Mouse (Mus musculus) embryonic stem cell, embryonic (primary cell): ENCODE measurements around the gene Tmem115.

Experiments
- CTCF ChIA-PET, 4 experiments: fragments of 300-600 bp in 2 of 4; fragments of 350-600 bp in 2 of 4; sonication (Branson Sonifier 250); formaldehyde crosslinking; loops; one replicate each; lab custom pipeline; 2022; ENCODE audit warnings: inconsistent platforms in 2 of 4; lab: Charles Lee
- POLR2A ChIA-PET, 4 experiments: fragments of 300-600 bp in 2 of 4; fragments of 350-600 bp in 2 of 4; sonication (Branson Sonifier 250); formaldehyde crosslinking; loops; one replicate each; lab custom pipeline; 2022; ENCODE audit warnings: antibody characterized with exemption in 4 of 4, inconsistent platforms in 1 of 4; lab: Charles Lee

The Tmem115 gene

DNA sequence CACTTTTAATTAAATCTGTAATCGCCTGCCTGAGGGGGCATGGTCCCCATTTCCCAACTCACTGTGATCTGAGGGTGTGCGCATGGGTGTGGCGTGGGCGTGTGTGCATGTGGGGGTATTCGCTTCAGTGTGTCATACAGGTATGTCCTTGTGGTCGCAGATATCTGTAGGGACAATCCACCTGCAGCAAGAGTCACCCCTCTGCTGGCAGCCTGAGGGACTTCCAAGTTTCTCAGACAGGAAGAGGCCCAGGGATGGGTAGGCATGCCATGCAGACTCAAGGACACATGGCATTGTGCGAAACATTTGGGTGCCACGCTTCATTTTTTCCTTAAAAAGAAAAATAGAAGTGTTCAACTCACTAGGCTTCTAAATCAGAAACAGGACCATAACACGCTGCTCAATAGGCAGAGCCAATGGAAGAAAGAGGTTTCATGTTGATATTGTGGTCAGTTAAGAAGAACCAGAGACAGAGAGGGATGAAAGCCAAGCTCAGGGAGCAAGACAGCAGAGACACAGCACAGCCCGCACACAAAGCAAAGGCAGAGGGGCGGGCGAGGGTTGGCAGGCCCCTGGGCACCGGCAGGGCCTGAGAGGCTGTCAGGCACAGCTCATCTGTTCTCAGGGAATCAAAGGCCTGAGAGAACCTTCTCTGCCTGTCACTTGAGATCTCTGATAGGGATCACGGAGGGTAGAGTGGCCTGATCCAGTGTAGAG lies 23.2 kb upstream of the Tmem115 start:
- POLR2A ChIA-PET, result no interaction called here
- CTCF ChIA-PET, result interaction anchor here in 1 of 4 experiments (1.0 kb wide), 1 partner anchor 124 kb away, joined by 3 read pairs; no protein-coding TSS in a partner anchor

DNA sequence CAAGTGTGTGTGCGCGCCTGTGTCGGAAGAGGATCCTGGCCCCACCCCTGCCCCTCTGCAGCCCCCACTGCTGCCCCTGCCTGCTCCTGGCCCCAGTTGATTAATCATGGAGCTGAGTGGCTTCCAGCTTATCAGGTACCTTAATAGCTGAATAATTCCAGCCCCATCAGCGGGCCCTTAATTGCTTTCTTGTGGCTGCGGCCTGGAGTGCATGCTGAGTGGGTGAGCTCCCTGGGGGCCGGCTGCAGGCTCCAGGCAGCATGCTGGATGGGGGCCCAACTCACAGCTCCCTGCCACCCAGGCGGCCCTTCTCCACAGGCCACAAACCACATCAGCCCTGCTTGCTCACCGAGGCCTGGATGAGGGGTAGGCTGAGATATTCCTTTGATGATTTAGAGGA lies 22.3 kb upstream of the Tmem115 start:
- CTCF ChIA-PET, result interaction anchor here in 3 of 4 experiments (1.0 to 1.3 kb wide), 5 partner anchors 33 to 137 kb away, joined by 3 to 4 read pairs (median 4); no protein-coding TSS in a partner anchor
- POLR2A ChIA-PET, result interaction anchor here in 2 of 4 experiments (0.6 to 0.9 kb wide), 3 partner anchors 25 to 78 kb away, joined by 3 read pairs; partner anchors contain the start of gene Hyal2 (in 1 of the 2)

DNA sequence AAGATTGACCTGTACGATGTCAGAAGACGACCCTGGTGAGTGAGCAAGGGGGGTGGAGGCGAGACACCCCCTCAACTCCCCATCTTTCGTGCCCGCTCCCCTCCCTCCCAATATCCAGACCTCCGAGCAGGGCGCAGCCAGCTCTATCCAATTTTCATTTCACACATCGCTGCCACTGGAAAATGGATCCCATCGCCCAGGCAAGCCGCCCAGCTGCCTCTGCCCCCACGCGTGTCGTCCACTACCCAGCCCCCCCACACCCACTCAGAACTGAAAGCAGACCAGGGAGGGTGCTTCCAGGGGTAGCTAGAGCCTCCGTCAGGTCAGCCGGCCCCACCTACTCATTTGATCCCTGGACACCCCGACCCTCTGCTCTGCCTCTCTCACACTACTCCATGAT lies 21.4 kb upstream of the Tmem115 start:
- ChIA-PET POLR2A (interaction anchor here in 1 of 4 experiments (0.9 to 1.3 kb wide), 2 partner anchors 26 to 42 kb away, joined by 3 read pairs; no protein-coding TSS in a partner anchor), CTCF (interaction anchor here in 2 of 4 experiments (1.0 to 1.3 kb wide), 4 partner anchors 34 to 138 kb away, joined by 3 to 4 read pairs (median 4); no protein-coding TSS in a partner anchor)

DNA sequence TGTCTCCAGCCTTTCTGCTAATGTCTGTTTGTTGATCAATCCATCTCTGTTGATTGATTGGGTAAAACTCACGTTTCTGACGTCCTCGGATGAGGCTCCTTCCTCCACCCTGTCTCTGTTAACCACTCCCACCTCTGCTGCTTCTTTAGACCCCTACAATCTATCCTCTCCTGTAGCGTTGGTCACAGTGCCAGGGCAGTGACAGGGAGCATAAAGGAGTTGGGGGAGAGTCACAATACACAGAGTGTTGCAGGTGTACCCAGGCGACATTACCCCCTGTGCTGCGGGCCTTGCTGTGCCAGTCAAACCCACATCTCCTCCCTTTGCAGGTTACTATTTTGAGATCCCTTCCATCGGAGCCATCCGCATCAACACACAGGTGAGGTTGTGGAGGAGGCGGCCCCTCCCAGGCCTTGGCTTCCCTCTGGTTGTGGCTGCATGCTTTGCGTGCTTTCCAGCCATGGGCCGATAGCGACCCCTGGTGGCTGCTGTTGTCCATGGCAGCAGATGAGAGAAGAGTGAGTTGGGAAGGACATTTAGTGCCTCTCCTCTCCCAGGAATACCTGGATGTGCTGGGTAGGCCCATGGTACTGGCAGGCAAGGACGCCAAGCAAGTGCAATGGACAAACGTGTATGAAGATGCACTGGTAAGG lies 19.3 kb upstream of the Tmem115 start:
- ChIA-PET CTCF (interaction anchor here in 2 of 4 experiments (1.4 kb wide), 2 partner anchors 63 to 157 kb away, joined by 4 read pairs; no protein-coding TSS in a partner anchor), POLR2A (interaction anchor here in 1 of 4 experiments (0.9 kb wide), 1 partner anchor 174 kb away, joined by 3 read pairs; the partner anchor contains the start of gene 6430571L13Rik)

DNA sequence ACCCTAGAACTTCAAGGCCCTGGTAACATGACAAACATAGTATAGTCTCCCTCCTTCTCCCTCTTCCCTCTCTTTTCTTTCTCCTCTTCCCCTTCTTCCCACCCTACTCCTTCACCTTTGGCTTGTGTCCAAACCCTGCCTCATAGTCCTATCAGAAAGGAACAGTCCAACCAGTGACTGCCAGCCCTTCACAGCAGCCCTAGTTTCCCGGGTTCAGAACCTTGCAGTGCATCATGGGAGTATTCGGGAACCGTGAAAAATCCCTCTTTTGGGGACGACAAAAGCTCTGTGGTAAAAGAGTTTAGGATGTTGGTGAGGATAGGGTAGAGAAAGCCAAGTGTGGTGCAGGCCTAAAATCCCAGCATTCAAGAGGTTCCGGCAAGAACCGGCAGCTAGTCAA lies 13.4 kb upstream of the Tmem115 start:
- CTCF ChIA-PET, result interaction anchor here in 3 of 4 experiments (0.6 to 2.5 kb wide), 6 partner anchors 14 to 164 kb away, joined by 3 to 6 read pairs (median 3); partner anchors contain the start of gene Tmem115 (in 1 of the 3)
- POLR2A ChIA-PET, result interaction anchor here in 3 of 4 experiments (0.9 to 2.6 kb wide), 6 partner anchors 13 to 121 kb away, joined by 3 to 13 read pairs (median 4); partner anchors contain the start of genes Cacna2d2 (in 1 of the 3), Cyb561d2 (in 1 of the 3), Gnai2 (in 1 of the 3) and Ifrd2 (in 1 of the 3)

DNA sequence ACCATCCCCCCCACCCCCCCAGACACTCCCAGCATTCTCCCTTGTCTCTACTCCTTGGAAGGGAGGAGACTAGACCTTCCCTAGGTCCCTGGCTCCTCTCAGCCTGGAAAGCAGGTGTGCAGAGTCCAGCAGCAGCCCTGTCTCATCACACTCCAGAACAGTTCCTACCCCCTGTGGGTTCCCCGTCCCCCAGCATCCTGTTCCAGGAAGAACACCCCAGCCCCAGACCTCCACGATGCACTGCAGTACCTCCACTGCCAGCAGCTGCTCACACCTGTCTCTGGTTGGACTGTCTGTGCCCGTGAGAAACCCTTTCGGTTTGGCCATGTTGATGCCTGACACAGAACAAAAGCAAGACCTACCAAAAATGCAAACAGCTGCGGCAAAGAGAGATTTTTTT lies 12.6 kb upstream of the Tmem115 start:
- CTCF ChIA-PET, result interaction anchor here in 1 of 4 experiments (0.9 to 2.5 kb wide), 11 partner anchors 13 to 234 kb away, joined by 3 to 6 read pairs (median 3); partner anchors contain the start of genes Hyal3 and Tmem115

GRCm38 (mm10) chr9:107521711-107522399 lies 11.9 kb upstream of the Tmem115 start:
- CTCF ChIA-PET, result interaction anchor here in 3 of 4 experiments (0.6 to 2.5 kb wide), 20 partner anchors 8 to 233 kb away, joined by 3 to 10 read pairs (median 4); partner anchors contain the start of genes Cyb561d2 (in 1 of the 3), Hyal3 (in 1 of the 3), Mapkapk3 (in 1 of the 3) and Nprl2 (in 1 of the 3)
- POLR2A ChIA-PET, result interaction anchor here (0.5 to 2.6 kb wide), 26 partner anchors 9 to 630 kb away, joined by 3 to 13 read pairs (median 3); partner anchors contain the start of genes Cyb561d2 (in 2 of the 4), Ifrd2 (in 2 of the 4), Nprl2 (in 2 of the 4) and 6430571L13Rik (in 1 of the 4)

More for the DNA sequence above, 12.6 kb upstream of the Tmem115 start:
- POLR2A ChIA-PET, result interaction anchor here in 2 of 4 experiments (0.8 to 2.6 kb wide), 14 partner anchors 12 to 629 kb away, joined by 3 to 13 read pairs (median 4); partner anchors contain the start of genes 6430571L13Rik (in 1 of the 2), Cacna2d2 (in 1 of the 2), Cyb561d2 (in 1 of the 2) and Hyal3 (in 1 of the 2)

GRCm38 (mm10) chr9:107522400-107522711 lies 11.4 kb upstream of the Tmem115 start:
- ChIA-PET CTCF (interaction anchor here in 3 of 4 experiments (0.6 to 1.5 kb wide), 15 partner anchors 9 to 233 kb away, joined by 3 to 10 read pairs (median 5); partner anchors contain the start of genes Cyb561d2 (in 1 of the 3), Hyal3 (in 1 of the 3), Mapkapk3 (in 1 of the 3) and Nprl2 (in 1 of the 3)), POLR2A (interaction anchor here in 3 of 4 experiments (0.6 to 2.6 kb wide), 19 partner anchors 8 to 190 kb away, joined by 3 to 13 read pairs (median 4); partner anchors contain the start of genes Ifrd2 (in 2 of the 3), 6430571L13Rik (in 1 of the 3), Cyb561d2 (in 1 of the 3) and Hyal1 (in 1 of the 3))

GRCm38 (mm10) chr9:107526198-107527026 lies 7.3 kb upstream of the Tmem115 start:
- CTCF ChIA-PET, result interaction anchor here in 2 of 4 experiments (0.6 to 1.2 kb wide), 4 partner anchors 15 to 81 kb away, joined by 3 to 5 read pairs (median 3); partner anchors contain the start of genes Cyb561d2 (in 1 of the 2) and Nprl2 (in 1 of the 2)

GRCm38 (mm10) chr9:107534408-107535202 lies 860 bp downstream of the Tmem115 start:
- ChIA-PET POLR2A (interaction anchor here (0.7 to 2.2 kb wide), 29 partner anchors 8 to 848 kb away, joined by 3 to 48 read pairs (median 5); partner anchors contain the start of genes Cyb561d2 (in 3 of the 4), Nprl2 (in 3 of the 4), 6430571L13Rik (in 2 of the 4) and Tusc2 (in 2 of the 4)), CTCF (interaction anchor here in 3 of 4 experiments (0.9 to 1.6 kb wide), 11 partner anchors 8 to 111 kb away, joined by 3 to 13 read pairs (median 4); partner anchors contain the start of genes Cyb561d2 (in 1 of the 3), Nprl2 (in 1 of the 3), Tusc2 (in 1 of the 3) and Zmynd10 (in 1 of the 3))

More at GRCm38 (mm10) chr9:107526198-107527026, 7.3 kb upstream of the Tmem115 start:
- POLR2A ChIA-PET, result interaction anchor here in 3 of 4 experiments (0.6 to 1.7 kb wide), 9 partner anchors 14 to 86 kb away, joined by 3 to 7 read pairs (median 3); partner anchors contain the start of gene Hyal2 (in 1 of the 3)

- POLR2A ChIA-PET, result interaction anchor here in 1 of 4 experiments (0.9 to 2.0 kb wide), 2 partner anchors 49 to 58 kb away, joined by 3 to 5 read pairs; partner anchors contain the start of gene Ifrd2
- CTCF ChIA-PET, result no interaction called here
Observed at GRCm38 (mm10) chr9:107538231-107538630, 4.5 kb downstream of the Tmem115 start.

- POLR2A ChIA-PET, result interaction anchor here in 2 of 4 experiments (0.9 to 9.0 kb wide), 4 partner anchors 12 to 57 kb away, joined by 3 to 62 read pairs (median 4); partner anchors contain the start of genes Ifrd2 (in 1 of the 2) and Rassf1 (in 1 of the 2)
- CTCF ChIA-PET, result no interaction called here
Observed at GRCm38 (mm10) chr9:107538711-107539110, 5.0 kb downstream of the Tmem115 start.

DNA sequence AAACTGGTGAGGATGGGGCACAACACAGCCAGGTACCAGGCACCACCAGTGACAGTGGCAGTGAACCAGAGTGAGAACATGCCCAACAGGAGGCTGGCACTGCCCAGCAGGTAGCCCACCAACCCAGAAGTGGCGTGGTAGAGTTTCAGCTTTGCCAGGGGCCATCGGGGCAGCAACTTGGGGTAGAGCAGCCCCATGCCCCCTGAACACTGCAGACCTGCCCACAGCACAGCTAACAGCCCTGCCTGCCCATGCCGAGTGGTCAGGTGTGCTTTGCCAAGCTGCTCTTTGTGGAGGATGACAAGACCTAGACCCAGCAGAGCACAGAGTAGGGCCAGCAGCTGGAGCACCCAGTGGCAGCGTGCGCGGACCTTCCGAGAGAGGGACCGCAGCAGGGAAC lies 6.2 kb downstream of the Tmem115 start:
- POLR2A ChIA-PET, result interaction anchor here in 2 of 4 experiments (1.2 to 9.0 kb wide), 9 partner anchors 11 to 199 kb away, joined by 3 to 77 read pairs (median 13); partner anchors contain the start of genes Rassf1 (in 2 of the 2), 6430571L13Rik (in 1 of the 2), Hyal1 (in 1 of the 2) and Hyal2 (in 1 of the 2)
- CTCF ChIA-PET, result interaction anchor here in 2 of 4 experiments (0.6 to 0.9 kb wide), 2 partner anchors 11 to 184 kb away, joined by 3 to 4 read pairs; no protein-coding TSS in a partner anchor

DNA sequence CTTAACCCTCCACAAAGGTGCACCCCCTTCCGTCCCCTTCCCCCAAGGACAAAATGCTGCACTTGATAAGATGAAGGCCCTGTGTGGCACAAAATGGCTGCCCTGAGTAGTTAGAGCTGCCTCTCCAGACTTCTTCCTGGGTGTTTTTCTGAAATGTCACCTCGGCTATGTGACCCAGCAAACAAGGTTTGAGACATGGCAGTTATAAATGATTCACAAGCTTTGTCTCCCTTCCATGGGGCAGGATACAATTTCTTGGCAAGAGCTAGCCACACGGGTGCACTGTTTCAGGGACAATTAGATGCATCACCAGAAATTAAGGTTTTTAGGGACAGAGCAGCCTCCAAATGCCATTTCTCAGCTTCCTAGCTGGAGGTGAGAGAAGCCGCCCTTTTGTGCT lies 6.7 kb downstream of the Tmem115 start:
- POLR2A ChIA-PET, result interaction anchor here in 3 of 4 experiments (0.5 to 9.0 kb wide), 13 partner anchors 10 to 648 kb away, joined by 3 to 77 read pairs (median 10); partner anchors contain the start of genes Ifrd2 (in 2 of the 3), 6430571L13Rik (in 1 of the 3), Hyal1 (in 1 of the 3) and Hyal2 (in 1 of the 3)
- CTCF ChIA-PET, result interaction anchor here in 2 of 4 experiments (0.5 to 1.7 kb wide), 3 partner anchors 10 to 207 kb away, joined by 3 to 7 read pairs (median 3); partner anchors contain the start of gene 6430571L13Rik (in 1 of the 2)
